Mouse (Mus musculus) induced T-regulatory cell, adult 2 months (primary cell): ENCODE data around the gene Smpd3.
A peak's percentile ranks its signal among the peaks of the same experiment; 100 is the strongest.

Experiments
- DNase-seq: peaks from one replicate; pipeline ENCODE4 v3.0.0-alpha.2; 2012; ENCODE audit warnings: low read depth

Gene Smpd3

DNA sequence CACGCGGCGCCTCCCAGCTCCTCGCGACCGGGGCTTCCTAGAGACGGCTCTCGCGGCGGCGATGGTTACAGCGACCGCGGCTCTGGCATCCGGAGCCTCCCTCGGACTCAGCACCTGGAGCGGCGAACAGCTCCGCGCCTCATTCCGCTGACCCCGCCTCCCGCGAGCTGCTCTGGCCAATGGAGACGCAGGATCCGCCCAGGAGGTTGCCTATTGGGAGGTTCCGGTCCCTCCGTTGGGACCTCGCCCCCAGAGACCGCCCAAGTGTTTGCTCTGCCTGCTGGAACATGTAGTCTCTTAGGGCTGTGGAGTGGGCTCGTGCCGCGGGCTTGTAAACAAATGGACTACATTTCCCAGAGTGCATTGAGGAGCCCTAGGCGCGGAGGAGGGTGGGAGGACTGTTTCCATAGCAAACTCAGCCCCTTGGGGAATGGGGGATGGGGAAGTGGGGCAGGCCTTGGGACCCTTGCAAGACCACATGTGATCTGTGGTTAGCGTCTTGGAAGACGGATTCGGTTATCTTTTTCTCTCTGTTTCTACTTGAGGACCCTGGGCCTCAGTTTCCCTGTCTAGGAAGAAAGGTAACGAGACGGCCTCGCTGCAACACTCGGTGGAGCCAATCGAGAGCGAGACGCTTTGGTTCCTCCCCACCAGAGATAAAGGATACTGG, at the start of gene Smpd3:
Smpd3 (minus strand) TSS at position 137 of the 670 bp plus-strand sequence.
- DNase-seq = peak; percentile 96

DNA sequence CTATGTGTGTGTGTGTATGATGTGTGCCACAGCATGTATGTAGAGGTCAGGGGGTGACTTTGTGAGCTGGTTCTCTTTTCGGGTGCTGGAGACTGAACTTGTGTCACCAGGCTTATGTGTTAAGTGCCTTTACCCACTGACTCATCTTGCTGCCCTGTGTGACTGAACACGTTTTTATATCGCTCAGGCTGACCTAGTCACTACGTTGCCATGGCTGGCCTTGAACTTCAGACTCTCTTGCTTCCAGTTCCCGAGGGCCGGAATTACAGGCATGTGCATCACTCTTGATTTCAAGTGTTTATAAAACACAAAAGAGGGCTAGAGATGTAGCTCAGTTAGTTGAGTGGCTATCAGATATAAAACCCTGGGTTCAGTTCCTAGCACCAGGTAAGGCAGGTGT, 43.2 kb upstream of the Smpd3 start:
- no peak for DNase-seq

DNA sequence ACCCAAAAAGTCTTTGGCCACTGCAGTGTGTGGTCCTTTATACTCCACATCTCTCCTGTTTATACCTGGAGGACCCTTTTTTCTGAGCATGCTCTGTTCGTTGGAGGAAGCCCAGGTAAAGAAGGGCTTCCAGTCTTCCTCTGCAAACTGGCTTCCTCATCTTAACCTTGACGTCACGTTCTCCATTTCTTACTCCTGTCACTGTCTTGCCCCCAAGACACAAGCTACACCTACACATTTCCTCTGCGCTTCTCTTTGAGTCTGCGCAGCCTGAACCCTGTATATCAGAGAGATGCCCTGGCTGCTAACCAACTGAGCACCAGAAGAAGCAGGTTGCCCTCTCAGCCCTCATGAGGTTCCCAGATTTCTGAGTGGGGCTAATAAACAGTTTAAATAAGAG, 41.6 kb upstream of the Smpd3 start:
- peak; percentile 3 for DNase-seq

DNA sequence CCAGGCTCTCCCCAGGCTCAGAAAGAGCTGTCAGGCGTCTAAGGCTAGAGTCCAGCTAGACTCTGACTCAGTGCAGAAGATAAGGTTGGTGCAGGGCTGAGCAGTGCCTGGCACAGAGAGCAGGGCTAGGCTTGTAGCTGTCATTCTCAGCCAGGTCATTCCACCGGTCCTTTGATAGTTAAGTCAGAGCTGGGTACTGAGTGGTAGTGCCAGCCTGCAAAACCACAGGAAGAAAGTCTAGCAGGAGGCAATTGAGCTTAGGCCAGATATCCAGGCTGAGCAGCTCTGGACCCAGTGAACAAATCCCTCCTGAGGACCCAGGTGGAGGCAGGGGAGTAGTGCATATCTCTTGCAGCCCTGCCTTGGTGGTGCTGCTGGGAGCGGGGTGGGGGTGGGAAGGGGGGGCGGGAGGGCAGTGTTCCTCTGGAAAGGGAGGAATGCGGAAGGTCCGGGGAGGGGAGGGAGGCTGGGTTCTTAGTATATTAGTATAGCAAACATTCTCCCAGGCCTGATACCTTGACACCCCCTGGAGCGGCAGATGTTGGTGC, 40.8 kb upstream of the Smpd3 start:
- no peak for DNase-seq

DNA sequence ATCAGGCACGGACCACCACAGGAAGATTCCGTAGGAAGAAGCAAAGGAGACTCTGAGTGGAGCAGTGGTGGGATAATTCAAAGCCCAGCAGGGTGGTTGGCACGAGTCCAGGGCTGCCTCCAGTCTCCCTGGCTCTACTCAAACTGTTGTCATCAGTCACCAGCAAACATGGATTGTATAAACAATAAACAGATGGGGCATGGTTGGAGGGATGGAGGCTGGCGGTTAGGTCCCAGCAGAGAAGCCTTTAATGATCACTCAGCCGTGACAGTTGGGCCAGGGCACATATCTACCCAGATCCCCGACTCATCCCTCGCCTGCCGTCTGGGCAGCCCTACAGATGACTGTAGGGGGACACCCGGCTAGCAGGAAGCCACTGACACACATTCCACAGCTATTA, 39.1 kb upstream of the Smpd3 start:
- no peak for DNase-seq

DNA sequence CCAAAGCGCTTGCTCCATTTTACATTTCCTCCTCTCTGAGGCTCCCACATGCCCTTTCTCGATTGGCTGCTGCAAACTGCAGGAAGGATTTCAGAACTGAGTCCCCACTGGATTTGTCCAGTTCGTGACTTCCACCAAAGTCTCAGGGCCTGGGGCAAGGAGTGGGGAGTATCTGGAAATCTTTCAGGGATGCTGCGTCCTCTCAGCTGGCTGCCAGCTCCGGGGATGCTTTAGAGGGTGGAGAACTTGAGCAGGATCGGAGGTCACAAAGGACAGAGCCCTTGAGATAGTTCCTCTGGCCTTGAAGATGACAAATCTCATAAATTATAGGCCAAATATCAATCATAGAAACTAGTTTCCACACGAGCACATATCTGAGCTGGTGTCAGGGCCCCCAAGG, 38.2 kb upstream of the Smpd3 start:
- DNase-seq = no peak

DNA sequence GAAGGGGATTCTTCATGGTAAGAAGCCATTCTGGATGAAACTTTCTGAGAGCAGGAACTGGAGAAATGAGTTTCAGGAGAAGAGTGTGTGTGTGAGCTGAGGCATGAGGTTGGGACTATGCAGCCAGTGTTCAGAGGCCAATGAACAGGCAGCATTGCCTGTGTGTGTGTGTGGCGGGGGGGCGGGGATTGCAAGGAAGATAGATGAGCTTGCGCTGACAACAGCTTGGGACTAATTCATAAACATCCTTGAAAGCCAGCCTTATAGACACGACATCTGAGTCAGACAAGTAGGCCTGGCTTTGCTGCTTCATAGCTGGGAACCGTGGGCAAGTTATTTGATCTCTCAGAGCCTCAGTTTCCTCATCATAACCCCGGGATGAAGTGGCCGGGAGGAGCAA, 31.3 kb upstream of the Smpd3 start:
- DNase-seq = no peak

DNA sequence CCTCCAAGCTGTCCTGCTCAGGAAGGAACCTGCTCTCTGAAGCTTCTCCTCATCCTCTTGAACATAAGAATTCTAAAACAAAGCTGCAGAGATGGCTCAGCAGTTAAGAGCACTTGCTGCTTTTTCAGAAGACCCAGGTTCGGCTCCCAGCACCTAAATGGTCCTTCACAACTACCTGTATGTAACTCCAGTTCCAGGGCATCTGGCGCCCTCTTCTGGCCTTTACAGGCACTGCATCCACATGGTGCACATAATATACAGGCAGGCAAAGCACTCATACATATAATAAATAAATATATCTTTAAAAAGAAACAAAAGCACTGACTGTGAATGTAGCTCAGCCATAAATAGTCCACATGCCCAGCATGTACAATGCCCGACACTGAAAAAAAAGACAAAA, 30.7 kb upstream of the Smpd3 start:
- DNase-seq = peak; percentile 17

DNA sequence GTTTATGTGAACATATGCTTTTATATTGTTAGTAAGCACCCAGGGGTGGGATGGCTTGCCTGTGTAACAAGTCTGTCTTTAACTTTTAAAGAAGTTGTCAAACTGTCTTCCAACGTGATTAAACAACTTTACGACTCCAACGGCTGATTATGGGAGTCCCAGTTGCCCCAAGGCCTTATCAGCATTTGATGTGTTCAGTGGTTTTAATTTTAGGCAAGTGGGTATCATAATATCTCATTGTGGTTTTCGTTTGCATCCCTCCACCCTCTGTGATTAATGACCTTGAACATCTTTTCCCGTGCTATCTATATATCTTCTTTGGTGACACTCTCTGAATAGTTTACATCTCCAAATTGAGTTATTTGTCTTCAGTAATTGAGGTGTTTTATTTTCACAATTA, 27.0 kb upstream of the Smpd3 start:
- no peak for DNase-seq

DNA sequence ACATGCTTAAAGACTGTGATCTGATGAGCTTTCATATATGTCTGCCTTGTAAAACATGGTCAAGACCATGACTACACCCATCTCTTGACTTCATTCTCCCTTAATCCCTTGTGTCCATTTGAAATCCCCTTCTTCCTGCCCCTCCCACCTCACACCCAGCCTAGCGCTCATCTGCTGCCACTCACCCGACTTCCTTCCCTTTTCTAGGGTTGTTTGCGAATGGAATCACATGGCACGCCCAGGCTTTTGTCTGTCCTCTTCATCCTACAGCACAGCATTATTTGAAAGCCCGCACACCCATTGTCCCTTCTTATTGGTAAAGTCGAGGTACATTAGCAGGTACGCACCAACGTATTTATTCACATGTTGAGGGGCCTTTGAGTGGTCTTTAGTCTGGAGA, 26.5 kb upstream of the Smpd3 start:
- no peak for DNase-seq

DNA sequence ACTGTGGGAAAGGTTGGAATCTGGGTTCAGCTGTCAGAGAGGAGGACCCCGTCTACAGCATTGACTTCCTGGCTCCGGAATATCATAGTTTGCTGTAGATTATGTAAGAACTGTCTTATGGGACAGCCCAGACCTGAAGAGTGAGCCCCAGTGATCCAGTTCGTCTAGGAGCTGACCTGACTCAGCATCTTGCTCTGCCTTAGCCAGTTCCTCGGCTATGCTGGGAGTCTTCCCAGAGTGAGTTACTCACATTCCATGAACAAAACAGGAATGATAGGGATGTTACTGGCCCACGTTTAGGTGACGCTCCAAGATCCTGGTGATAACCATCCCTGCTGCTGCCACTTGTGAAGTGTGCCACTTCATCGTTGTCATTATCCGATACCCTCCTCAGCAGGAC, 25.5 kb upstream of the Smpd3 start:
- no peak for DNase-seq

DNA sequence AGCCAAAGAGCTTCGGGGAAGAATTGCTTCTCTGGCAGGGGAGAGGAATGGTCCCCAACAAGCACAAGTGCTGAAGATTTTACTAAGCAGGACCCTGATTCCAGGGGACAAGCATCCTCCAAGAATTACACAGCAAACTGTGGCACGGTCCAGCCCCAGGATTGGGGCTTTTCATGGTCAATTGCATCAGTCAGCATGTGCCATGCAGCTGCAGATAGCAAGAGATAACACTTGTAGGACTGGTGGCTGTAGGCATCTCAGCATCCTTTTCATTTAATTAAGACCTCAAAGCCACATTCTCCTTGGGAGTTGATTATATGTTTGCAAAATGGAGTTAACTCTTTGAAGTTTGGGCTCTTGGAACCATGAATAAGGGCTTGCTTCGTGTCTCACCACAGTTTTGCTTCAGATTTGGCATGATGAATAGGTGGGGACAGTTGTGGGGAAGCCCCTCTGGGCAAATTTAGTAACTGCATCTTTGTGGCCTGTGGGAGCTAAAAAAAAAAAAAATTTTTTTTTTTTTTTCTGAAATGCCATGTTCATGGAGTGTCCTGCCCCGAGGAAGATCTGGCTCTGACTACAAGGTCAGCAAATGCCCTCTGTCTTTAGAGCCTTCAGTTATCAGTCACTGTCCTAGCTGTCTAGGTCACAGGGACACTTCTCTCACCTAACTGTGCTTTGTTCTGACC, 22.0 kb upstream of the Smpd3 start:
- DNase-seq = no peak

DNA sequence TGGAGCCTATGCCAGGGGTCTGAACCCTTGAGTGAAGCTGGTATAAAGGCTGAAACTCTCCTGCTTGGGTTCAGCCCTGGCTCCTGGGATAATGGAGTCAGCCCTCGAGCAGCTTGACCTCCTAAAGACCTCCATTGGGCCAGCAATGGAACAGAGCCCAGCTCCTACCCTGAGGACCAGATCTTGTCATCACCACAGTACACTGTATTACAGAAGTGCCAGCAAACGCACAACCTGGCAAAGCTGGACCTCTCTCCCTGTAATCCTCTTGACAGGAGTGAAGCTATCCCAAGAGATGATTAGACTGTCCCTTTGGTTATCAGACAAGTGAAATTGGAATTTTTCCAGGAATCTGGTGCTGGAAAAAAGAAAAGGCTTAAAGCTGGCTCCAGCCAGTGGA, 13.3 kb upstream of the Smpd3 start:
- no peak for DNase-seq

DNA sequence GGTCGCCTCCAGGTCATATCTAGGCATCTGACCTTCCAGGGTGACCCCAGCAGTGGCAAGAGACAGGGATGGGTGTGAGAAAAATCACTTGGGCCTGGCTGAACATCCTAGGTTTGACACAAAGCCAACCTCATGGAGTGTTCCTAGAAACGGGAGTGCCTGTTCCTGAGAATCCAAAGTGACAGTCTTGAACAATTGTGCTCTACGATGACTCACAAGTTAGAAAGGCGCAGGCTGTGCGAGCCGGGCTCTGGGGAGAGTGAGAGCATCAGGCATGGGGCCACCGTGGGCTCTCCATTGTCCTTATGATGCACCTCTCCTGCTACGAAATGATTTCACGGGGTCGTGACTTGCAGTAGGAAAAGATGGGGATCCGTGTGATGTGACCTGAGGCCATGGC, 11.6 kb upstream of the Smpd3 start:
- DNase-seq = no peak

DNA sequence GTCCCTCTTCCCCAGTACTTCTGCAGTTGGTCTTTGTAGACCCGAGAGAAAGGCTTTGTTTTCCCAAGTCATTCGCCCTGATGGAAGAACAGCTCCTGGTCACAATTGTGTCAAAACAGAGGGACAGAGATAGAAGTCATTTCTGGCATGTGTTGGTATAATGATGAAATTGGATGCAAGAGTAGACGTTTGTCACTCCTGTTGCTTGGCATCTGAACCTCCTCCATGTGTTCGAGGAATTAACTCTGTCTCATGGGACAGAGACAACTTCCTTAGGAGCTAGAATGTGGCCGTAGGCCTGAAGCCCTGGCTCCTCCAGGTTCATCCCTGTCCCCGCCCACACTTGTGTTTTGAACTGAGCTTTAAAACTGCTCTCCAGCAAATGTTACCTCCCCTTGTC, 8.3 kb upstream of the Smpd3 start:
- DNase-seq = no peak

DNA sequence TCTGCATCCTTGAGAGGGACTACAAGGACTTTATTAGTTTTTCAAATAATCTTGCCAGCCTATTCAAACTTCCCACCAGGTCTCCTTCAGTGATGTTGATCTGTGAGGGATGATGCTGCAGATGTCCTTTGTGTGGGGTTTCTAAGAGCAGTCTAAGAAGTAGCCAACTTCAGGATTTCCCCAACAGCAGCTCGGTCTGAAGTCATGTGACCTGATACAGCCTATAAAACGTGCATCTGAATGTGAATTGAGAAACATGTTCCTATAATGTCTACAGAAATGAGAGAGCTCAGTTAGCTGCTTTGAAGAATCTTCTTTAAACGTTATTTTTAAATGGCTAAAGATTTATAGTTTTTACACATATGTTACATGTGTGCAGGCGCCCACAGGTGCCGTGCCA, 5.7 kb upstream of the Smpd3 start:
- DNase-seq = no peak

DNA sequence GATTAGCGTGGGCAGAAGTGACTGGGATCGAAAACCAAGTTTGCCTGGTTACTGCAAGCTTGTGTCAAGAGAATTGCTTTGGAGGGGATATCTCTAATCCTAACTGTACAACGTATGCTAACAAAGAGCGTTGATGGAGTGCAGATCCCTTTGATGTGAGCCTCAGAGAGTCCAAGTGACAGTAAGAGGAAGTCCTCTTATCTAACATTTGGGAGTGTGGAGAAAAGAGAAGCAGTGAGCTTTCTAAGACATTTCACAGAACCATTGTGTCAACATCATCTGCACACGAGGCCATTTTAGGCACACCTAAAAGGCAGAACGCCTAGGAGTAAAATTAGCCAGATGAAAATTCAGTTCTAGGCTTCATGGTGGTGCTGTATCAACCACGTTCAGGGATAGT, 5.0 kb upstream of the Smpd3 start:
- DNase-seq = no peak

DNA sequence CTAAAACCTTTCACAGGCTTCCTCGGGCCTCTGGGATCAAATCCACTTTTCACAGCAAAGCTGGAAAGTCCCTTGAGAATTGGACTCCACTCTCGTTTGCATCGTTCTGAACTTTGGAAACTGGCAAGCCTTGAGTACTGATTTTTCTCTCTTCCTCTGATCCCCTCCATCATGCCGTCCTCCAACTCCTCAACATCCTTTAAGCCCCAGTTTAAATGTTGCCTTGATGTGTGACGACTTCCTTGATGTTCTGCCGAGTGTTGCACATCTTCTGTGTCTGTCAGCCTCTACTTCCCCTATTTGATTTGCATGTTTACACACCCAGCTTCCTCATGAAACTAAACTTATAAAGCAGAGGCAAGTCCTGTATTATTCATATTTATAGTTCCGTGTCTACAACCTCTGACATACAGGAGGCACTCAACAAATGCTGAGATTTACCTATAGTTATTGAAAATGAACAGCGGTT, 987 bp upstream of the Smpd3 start:
- peak; percentile 21 for DNase-seq

DNA sequence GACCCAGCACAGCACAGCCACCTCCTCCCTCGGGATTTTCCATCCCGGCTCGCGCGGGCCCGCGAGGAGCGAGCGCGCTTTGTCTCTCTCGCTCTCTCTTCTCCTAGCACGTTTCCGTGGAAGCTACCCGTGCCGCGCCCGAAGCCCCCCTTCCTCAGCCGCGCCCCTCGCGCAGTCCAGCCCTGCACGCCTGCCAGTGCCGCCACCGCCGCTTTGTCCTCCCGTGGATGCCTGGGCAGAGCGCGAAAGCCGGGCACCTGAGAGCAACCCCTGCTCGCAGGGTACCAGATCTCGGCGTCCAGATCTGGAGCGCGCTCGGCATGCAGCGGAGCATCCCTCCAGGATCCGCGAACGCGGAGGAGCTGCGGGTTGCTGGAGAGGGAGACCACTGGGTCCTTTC, 1.2 kb downstream of the Smpd3 start:
- no peak for DNase-seq

DNA sequence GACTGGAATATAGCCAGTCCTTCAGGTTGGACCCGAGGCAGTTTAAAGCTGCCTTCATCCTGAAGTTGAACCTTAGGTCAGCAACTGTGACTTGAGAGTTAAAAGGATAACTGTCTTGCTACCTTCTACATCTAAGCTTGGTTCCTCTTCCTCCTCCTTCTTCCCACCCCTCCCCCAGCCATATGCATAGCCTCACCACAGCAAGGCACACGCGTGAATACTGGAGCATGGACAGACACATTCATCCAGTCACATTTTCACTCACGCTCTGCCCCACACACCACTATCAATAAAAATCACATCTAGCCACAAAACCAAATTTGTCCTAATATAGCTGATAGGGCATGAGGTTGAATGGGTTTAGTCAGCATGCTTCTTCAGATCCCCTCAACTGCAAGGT, 1.8 kb downstream of the Smpd3 start:
- no peak for DNase-seq

DNA sequence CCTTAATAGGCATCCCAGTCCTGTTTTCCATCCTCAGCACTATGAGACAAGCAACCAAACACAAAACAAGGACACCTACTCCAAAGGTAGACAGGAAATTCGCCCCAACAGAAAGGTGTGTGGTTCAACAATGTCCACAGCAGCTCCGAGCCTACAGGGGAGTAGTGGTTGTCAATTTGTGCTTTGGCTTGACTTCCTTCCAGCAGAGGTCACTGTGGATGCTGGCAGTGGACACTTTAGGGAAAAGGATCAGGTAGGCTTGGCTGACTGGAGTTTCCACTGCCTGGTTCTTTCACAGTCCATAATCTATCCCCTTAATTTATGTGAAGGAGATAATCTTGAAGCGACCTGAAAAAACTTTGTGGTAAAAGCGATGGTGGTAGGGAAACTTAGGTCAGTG, 2.6 kb downstream of the Smpd3 start:
- no peak for DNase-seq

DNA sequence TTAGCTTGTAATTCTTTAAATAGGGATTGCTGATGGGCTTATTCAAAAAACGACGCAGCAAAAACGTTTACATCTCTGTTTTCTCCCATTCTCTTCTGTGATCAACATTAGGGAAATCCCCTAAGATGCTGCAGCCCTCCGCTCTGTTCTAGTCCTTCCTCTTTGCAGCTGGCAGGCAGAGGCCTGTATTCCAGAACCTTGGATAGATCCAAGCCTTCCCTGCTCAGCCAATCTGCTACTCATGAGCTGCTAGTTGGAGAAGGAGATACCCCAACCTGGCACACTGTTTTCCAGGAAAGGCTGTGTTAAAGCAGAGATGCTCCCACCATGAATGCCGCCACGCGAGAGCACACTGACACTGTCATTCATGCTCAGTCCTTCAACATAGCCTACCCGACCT, 4.4 kb downstream of the Smpd3 start:
- no peak for DNase-seq

DNA sequence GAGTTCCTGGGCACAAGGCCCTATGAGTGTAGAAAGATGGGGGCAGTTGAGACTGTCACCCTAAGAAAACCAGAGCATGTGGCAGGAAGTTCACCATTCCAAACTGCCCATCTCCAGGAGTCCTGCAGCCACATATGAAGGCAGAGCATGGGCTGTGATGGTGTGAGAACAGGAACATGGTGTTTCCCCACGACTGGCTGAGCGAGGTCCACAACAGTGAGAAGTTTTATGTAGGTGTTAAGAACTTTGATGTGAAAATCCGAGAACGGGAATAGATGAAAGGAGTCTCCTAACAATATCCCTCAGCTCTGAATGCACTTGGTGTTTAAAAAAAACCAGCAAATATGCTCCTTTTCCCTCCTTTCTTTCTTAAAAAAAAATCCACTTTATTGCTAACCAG, 5.3 kb downstream of the Smpd3 start:
- DNase-seq = no peak

DNA sequence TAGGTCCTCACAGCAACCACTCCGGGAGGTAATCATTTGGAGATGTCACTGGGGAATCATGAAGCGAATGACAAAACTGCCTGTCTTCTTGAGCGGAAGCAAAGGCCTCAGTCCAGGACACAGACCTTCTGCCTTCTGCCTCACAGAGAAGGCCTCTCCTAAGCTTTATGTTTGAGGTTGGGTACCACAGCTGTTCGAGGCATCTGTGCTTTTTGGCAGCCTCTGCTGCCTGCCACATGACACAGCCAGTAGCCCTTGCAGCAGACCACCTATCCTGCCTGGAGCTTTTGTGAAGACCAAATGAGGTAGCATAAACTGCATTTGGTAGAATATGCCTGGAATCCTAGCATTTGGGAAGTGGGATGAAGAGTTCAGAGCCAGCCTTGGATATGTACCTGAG, 11.2 kb downstream of the Smpd3 start:
- DNase-seq = no peak
